In the genomic region with DNA sequence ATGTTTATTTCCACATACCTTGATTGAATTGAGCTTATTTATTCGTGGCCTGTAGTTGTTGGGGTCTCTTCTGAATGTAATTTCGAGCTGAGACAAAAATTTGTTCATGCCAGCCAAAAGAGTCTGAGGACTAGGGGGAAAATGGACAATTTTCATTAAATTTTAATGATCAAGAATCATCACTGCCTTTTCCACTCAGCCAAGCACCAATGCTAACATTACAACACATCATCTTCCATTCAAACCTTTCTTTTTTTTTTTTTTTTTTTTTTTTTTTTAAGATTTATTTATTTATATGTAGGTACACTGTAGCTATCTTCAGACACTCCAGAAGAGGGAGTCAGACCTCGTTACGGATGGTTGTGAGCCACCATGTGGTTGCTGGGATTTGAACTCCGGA, we compare ENCODE assay signal across 1 mouse cellular context. TPM values are rescaled to one million over a fixed set of nuclear protein-coding genes. Genes with fewer than 3 reads are reported as not detected.
"Had no signal": no experiment of that assay in that cellular context is flagged by ENCODE, and none has a peak within 500 bp of the region (broad histone marks: within the 10 kb centered on the region; RNA-seq: fewer than 3 reads in every experiment).

No protein-coding gene starts in this region.

RNA-seq across cellular contexts. Expression of gene Anapc10, which starts 25.7 kb away (rescaled TPM):
- polyA plus RNA-seq: erythroblast, embryonic 14.5 days had no signal
